Mouse (Mus musculus): ENCODE results near the gene Prdx6b. TPM values are rescaled to one million over a fixed set of nuclear protein-coding genes. Genes with fewer than 3 reads are reported as not detected.

The Prdx6b gene
- polyA plus RNA-seq, 1 experiment from 2014 or later: not detected

DNA sequence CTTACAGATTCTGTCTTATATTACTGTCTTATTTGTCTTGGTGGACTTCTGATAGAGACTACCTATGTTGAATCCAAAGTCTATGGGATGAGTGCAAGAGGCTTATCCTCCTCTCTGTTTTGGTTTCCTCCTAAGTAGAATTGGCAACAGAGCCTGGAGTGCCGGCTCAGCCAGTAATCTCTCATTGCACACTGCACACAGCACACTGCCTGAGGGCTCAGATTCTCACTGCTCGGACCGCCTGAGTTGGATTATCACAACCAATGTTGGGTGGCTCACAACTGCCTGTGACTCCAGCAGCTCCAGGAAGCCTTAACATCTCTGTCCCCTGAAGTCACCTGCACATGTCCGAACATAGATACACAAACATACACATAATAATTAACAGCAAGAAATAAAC is 19.1 kb downstream of the Prdx6b start:
- H3K4me3 ChIP-seq (ENCODE audit: low read depth, low read length): no peak overlapping the region
- 45% methylated on average over 4 of the region's 4 CpGs for WGBS
- no peaks in the 10 kb centered on the region for H3K36me3 ChIP-seq (ENCODE audit: control insufficient read depth, insufficient read depth, low read length)
- H3K4me2 ChIP-seq (replicated peaks; ENCODE audit: low read depth): no peak overlapping the region
- DNase-seq (ENCODE audit: low spot score) (no peak), ATAC-seq (ENCODE audit: low FRiP score, low TSS enrichment) (no peak)
- TF ChIP-seq CTCF (IDR thresholded peaks at IDR 0.05; ENCODE audit: low read depth) (no peak), EP300 (optimal IDR thresholded peaks at IDR 0.05) (no peak)
- no peaks in the 10 kb centered on the region for H3K9me3 ChIP-seq (ENCODE audit: control insufficient read depth, low read length)
- no peaks in the 10 kb centered on the region for H3K4me1 ChIP-seq (replicated peaks; ENCODE audit: control insufficient read depth, insufficient read depth)
- H3K27ac ChIP-seq (replicated peaks): no peak overlapping the region; the same call in 1 of the 2 replicates
- H3K27me3 ChIP-seq (ENCODE audit: control insufficient read depth, insufficient read depth, low read length): no peaks in the 10 kb centered on the region
- no peak overlapping the region for H3K9ac ChIP-seq (ENCODE audit: low read length)

- ATAC-seq (ENCODE audit: low FRiP score, low TSS enrichment): no peak
- Histone ChIP-seq H3K4me2 (replicated peaks; ENCODE audit: low read depth) (no peak overlapping the region), H3K27ac (replicated peaks) (0 out of 2 replicates have a peak overlapping the region, but pooled peaks have one; percentile 5), H3K4me1 (replicated peaks; ENCODE audit: control insufficient read depth, insufficient read depth) (no peaks in the 10 kb centered on the region), H3K9ac (ENCODE audit: low read length) (no peak overlapping the region), H3K4me3 (ENCODE audit: low read depth, low read length) (no peak overlapping the region), H3K27me3 (ENCODE audit: control insufficient read depth, insufficient read depth, low read length) (no peaks in the 10 kb centered on the region), H3K9me3 (ENCODE audit: control insufficient read depth, low read length) (no peaks in the 10 kb centered on the region), H3K36me3 (ENCODE audit: control insufficient read depth, insufficient read depth, low read length) (no peaks in the 10 kb centered on the region)
- no peak for DNase-seq (ENCODE audit: low spot score)
- WGBS: 59% methylated on average over 1 of the region's 1 CpGs
- TF ChIP-seq EP300 (optimal IDR thresholded peaks at IDR 0.05): no peak
- no peak for TF ChIP-seq CTCF (IDR thresholded peaks at IDR 0.05; ENCODE audit: low read depth)
Observed at GRCm38 (mm10) chr2:80314201-80314600, 21.9 kb downstream of the Prdx6b start.

DNA sequence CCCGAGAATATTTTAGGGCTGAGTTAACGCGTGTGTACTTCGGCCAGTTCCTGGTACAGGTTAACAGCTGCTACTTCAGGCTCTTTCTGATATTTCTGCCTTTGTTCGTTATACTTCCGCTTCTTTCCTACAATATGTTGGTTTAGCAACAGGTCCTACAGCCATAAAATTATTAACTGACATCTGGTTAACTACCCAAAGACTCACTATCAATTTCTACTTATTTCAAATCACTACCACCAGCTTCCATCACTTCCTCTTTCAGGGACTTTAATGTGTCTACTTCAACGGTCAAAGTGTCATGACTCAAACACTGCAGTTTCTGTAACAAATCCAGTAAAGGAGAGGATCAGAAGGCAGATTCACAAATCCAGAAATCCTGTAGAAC is 22.6 kb downstream of the Prdx6b start:
- peak overlapping the region; percentile 91; the same call in 1 of the 2 replicates for H3K9ac ChIP-seq (ENCODE audit: low read length)
- no peak for DNase-seq (ENCODE audit: low spot score)
- peak; percentile 57 for ATAC-seq (ENCODE audit: low FRiP score, low TSS enrichment)
- no peaks in the 10 kb centered on the region for H3K4me1 ChIP-seq (replicated peaks; ENCODE audit: control insufficient read depth, insufficient read depth)
- no peaks in the 10 kb centered on the region for H3K36me3 ChIP-seq (ENCODE audit: control insufficient read depth, insufficient read depth, low read length)
- WGBS: 19% methylated on average over 7 of the region's 7 CpGs
- no peaks in the 10 kb centered on the region for H3K27me3 ChIP-seq (ENCODE audit: control insufficient read depth, insufficient read depth, low read length)
- peak overlapping the region; percentile 77 for H3K4me2 ChIP-seq (replicated peaks; ENCODE audit: low read depth)
- peak overlapping the region; percentile 88 for H3K4me3 ChIP-seq (ENCODE audit: low read depth, low read length)
- no peaks in the 10 kb centered on the region for H3K9me3 ChIP-seq (ENCODE audit: control insufficient read depth, low read length)
- H3K27ac ChIP-seq (replicated peaks): peak overlapping the region; percentile 94
- TF ChIP-seq EP300 (optimal IDR thresholded peaks at IDR 0.05): no peak
- no peak for TF ChIP-seq CTCF (IDR thresholded peaks at IDR 0.05; ENCODE audit: low read depth)

GRCm38 (mm10) chr2:80315242-80316161 is 23.2 kb downstream of the Prdx6b start, which contains the start of gene Dnajc10:
TSS of gene Dnajc10 (plus strand) at chr2:80315466.
- Histone ChIP-seq H3K36me3 (ENCODE audit: control insufficient read depth, insufficient read depth, low read length) (no peaks in the 10 kb centered on the region), H3K27ac (replicated peaks) (peak within 1 kb of the TSS; percentile 94), H3K4me2 (replicated peaks; ENCODE audit: low read depth) (peak within 1 kb of the TSS; percentile 77), H3K4me3 (ENCODE audit: low read depth, low read length) (peak within 1 kb of the TSS; percentile 88), H3K9ac (ENCODE audit: low read length) (peak within 1 kb of the TSS; percentile 91), H3K4me1 (replicated peaks; ENCODE audit: control insufficient read depth, insufficient read depth) (no peaks in the 10 kb centered on the region), H3K27me3 (ENCODE audit: control insufficient read depth, insufficient read depth, low read length) (no peaks in the 10 kb centered on the region), H3K9me3 (ENCODE audit: control insufficient read depth, low read length) (no peaks in the 10 kb centered on the region)
- ATAC-seq (ENCODE audit: low FRiP score, low TSS enrichment) (peak; percentile 94), DNase-seq (ENCODE audit: low spot score) (peak; percentile 94)
- TF ChIP-seq CTCF (IDR thresholded peaks at IDR 0.05; ENCODE audit: low read depth) (peak; percentile 1; the same call in 1 of the 2 replicates), EP300 (optimal IDR thresholded peaks at IDR 0.05) (no peak)
- under 1% methylated on average over 71 of the region's 72 CpGs for WGBS

DNA sequence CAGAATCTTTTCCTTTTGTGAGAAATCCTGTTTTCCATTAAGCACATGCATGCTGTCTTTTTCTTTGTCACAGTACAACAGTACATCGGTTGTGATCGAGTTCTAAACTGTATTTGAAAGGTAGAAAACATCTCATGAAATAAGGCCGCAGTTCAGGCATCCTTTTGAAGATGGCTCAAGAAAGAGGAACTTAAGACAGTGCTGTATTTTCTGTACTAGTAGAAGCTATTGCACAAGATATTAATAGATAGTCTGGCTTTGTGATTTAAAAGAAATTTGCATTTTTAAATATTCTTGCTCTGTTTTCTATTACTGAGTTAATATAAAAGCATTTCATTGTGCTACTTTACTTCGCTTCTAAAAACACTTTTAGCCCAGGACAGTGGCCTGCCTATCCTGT is 30.6 kb downstream of the Prdx6b start:
- no peak for DNase-seq (ENCODE audit: low spot score)
- no peaks in the 10 kb centered on the region for H3K27me3 ChIP-seq (ENCODE audit: control insufficient read depth, insufficient read depth, low read length)
- H3K4me2 ChIP-seq (replicated peaks; ENCODE audit: low read depth): no peak overlapping the region
- no peak for ATAC-seq (ENCODE audit: low FRiP score, low TSS enrichment)
- H3K36me3 ChIP-seq (ENCODE audit: control insufficient read depth, insufficient read depth, low read length): peaks cover 10% of the 10 kb centered on the region
- TF ChIP-seq EP300 (optimal IDR thresholded peaks at IDR 0.05): no peak
- TF ChIP-seq CTCF (IDR thresholded peaks at IDR 0.05; ENCODE audit: low read depth): no peak
- 94% methylated on average over 4 of the region's 4 CpGs for WGBS
- H3K4me3 ChIP-seq (ENCODE audit: low read depth, low read length): no peak overlapping the region
- no peak overlapping the region for H3K27ac ChIP-seq (replicated peaks)
- no peaks in the 10 kb centered on the region for H3K9me3 ChIP-seq (ENCODE audit: control insufficient read depth, low read length)
- no peak overlapping the region for H3K9ac ChIP-seq (ENCODE audit: low read length)
- no peaks in the 10 kb centered on the region for H3K4me1 ChIP-seq (replicated peaks; ENCODE audit: control insufficient read depth, insufficient read depth)

DNA sequence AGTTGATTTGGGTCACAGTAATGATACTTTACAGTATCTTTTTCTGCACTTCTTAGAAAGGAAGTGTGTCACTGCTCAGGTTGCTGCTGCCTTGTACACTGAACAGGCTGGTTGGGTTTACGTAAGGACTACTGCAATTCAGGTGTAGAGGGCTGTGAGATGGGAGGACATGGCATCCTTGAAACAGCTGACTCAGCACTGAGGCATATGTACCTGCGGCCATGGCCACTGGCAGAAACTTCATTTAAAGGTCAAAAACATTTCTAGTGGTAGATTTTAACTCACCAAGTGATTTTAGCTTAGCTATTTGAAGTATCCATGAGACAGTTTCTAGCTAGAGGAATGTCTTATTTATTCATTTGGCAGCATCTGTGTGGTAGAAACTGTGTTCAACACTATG is 33.5 kb downstream of the Prdx6b start:
- TF ChIP-seq EP300 (optimal IDR thresholded peaks at IDR 0.05): no peak
- TF ChIP-seq CTCF (IDR thresholded peaks at IDR 0.05; ENCODE audit: low read depth): no peak
- ATAC-seq (ENCODE audit: low FRiP score, low TSS enrichment) (no peak), DNase-seq (ENCODE audit: low spot score) (no peak)
- no peaks in the 10 kb centered on the region for H3K27me3 ChIP-seq (ENCODE audit: control insufficient read depth, insufficient read depth, low read length)
- no peaks in the 10 kb centered on the region for H3K9me3 ChIP-seq (ENCODE audit: control insufficient read depth, low read length)
- peaks cover 16% of the 10 kb centered on the region for H3K36me3 ChIP-seq (ENCODE audit: control insufficient read depth, insufficient read depth, low read length)
- no peak overlapping the region for H3K9ac ChIP-seq (ENCODE audit: low read length)
- no peak overlapping the region for H3K4me2 ChIP-seq (replicated peaks; ENCODE audit: low read depth)
- H3K27ac ChIP-seq (replicated peaks): no peak overlapping the region
- no peak overlapping the region for H3K4me3 ChIP-seq (ENCODE audit: low read depth, low read length)
- WGBS: 88% methylated on average over 2 of the region's 2 CpGs
- no peaks in the 10 kb centered on the region for H3K4me1 ChIP-seq (replicated peaks; ENCODE audit: control insufficient read depth, insufficient read depth)

Measured in stomach, postnatal 0 days (tissue).